Mouse (Mus musculus): ENCODE results near the gene Astn2.

The Astn2 gene

GRCm38 (mm10) chr4:65678929-65679328 is 725.5 kb downstream of the Astn2 start:
- no peak for DNase-seq (ENCODE audit: low spot score in 2 of 2)

DNA sequence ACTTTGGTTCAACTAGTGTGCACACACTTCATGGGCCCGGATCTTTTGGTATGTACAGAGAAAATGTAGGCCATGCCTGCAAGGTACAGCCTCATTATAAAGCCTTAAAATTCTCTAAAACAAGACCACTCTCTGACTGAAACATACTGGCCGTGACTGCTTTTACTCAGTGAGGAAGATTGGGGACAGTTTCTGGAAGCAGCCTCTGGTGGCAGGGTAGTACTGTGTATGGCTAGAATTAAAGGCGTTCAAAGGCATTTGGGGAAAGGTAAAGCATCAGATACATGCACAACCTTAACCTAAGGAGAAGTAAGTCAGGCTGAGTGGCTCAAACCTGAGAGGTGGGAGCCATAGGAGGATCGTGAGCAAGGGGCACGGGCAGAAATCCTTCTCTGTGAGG is 725.9 kb downstream of the Astn2 start:
- DNase-seq (ENCODE audit: low spot score in 2 of 2): no peak

GRCm38 (mm10) chr4:65674267-65674978 is 730.0 kb downstream of the Astn2 start:
- no peak for DNase-seq (ENCODE audit: low spot score in 2 of 2)

DNA sequence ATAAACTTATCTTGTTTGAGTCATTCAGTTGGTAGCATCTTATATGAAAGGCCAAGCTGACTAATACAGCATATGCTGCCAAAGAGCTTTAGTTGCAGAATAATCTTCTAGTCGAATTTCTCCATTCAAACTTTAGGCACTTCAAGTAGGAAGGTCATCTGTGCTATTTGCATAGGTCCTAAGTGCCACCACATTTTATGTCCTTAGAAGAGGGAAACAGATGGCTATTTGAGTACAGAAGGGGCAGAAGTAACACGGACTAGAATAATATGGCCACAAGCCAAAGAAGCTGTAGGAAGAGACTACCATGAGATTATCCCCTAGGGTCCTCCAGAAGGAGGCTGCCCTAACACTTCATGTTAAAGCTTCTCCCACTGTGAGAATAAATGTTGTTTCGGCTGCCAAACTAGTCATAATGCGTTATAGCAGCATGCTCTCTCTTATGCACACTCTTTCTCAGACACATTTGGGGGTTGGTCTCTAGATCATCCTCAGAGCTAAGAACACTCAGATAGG is 730.9 kb downstream of the Astn2 start:
- no peak for DNase-seq (ENCODE audit: low spot score in 2 of 2)

DNA sequence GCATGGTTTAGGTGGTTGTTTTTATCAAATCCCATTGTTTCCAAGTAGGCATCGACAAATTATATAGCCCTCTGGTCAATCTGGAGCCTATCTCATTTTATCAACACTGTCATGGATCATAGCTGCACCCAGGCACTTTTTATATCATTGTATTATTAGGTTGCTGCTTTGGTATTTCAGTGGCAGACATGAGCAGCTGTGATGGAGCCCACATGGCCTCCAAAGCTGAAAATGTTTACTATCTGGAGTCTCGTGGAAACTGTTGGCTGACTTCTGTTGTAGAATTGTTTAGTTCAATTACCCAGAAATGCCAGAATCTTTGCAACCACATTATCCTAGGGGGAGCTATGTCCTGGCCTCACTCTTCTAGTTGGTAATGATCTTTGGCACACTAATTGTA is 732.1 kb downstream of the Astn2 start:
- DNase-seq (ENCODE audit: low spot score in 2 of 2): no peak

GRCm38 (mm10) chr4:65671585-65672184 is 732.7 kb downstream of the Astn2 start:
- DNase-seq (ENCODE audit: low spot score in 2 of 2): no peak

- DNase-seq (ENCODE audit: low spot score in 2 of 2): no peak
Measured at GRCm38 (mm10) chr4:65667030-65667610, 737.3 kb downstream of the Astn2 start.

DNA sequence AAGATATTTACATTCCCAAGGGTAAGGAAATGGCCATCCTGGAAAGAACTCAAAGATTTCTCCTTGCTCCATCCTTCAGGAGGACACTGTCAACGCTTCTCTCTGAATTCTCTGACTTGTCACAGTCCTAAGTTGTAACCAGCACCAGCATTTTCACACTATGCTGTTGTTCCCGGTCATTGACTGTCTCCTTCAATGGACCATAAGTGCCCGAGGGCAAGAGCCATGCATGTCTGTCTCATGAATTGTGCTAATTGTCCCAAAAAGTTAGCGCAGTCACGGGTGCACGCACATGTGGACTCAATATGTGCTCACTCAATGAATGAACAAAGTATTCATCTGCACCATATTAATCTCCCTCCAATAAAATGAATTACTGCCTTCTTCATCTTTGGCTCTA is 741.2 kb downstream of the Astn2 start:
- DNase-seq (ENCODE audit: low spot score in 2 of 2): no peak

- peak; percentile 16 to 81 for DNase-seq (ENCODE audit: low spot score in 2 of 2)
Measured at GRCm38 (mm10) chr4:65654723-65655122, 749.7 kb downstream of the Astn2 start.

DNA sequence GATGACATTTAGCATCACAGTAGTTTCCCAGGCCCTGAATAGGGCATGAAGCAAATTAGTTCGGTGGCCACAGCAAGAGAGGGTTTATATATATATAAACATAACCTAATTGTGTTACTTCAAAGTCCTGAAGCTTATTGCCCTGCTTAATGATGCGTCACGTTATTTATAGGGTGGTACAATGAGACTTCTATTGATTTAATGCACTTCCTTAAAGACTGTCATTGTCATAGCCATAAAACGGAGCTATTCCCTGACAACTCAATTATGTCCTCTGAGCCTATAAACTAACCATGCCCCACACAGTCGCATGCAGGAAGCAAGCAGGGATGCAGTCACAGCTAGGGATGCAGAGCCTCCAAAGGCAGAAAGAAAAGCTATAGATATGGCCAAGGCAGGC is 761.8 kb downstream of the Astn2 start:
- DNase-seq (ENCODE audit: low spot score in 2 of 2): no peak

DNA sequence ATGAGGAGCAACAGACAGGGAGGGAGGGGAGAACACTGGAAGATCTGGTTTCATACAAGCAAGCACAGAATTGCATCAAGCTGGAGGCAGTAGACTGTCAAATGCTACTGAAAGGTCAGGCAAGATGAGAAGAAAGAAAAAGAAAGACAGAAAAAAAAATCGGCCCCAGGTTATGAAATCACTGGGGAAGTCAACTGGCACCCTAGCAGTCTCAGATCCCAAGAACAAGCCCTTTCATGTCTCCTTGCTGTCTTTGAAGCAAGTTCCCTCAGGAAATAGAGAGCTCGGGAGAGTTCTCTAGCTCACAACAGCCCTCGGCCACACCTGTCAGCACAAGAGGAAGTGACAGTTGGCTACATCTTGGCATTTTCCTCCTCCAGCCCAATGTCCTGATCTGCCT is 766.2 kb downstream of the Astn2 start:
- DNase-seq (ENCODE audit: low spot score in 2 of 2): no peak

GRCm38 (mm10) chr4:65620125-65620524 is 784.3 kb downstream of the Astn2 start:
- DNase-seq (ENCODE audit: low spot score in 2 of 2): no peak

DNA sequence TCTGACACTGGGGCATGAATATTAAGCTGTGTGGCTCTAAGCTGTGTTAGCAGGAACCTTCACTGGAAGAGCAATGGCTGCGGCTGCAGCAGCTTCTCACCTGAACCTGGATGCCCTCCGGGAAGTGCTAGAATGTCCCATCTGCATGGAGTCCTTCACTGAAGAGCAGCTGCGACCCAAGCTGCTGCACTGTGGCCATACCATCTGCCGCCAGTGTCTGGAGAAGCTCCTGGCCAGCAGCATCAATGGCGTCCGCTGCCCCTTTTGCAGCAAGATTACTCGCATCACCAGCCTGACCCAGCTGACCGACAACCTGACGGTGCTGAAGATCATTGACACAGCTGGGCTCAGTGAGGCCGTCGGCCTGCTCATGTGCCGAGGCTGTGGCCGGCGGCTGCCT is 791.3 kb downstream of the Astn2 start:
- no peak for DNase-seq (ENCODE audit: low spot score in 2 of 2)

- DNase-seq (ENCODE audit: low spot score in 2 of 2): peak in 1 of 2 experiments; percentile 31
Measured at GRCm38 (mm10) chr4:65610896-65611295, 793.5 kb downstream of the Astn2 start.

- no peak for DNase-seq (ENCODE audit: low spot score in 2 of 2)
Measured at GRCm38 (mm10) chr4:65610329-65610728, 794.1 kb downstream of the Astn2 start.

DNA sequence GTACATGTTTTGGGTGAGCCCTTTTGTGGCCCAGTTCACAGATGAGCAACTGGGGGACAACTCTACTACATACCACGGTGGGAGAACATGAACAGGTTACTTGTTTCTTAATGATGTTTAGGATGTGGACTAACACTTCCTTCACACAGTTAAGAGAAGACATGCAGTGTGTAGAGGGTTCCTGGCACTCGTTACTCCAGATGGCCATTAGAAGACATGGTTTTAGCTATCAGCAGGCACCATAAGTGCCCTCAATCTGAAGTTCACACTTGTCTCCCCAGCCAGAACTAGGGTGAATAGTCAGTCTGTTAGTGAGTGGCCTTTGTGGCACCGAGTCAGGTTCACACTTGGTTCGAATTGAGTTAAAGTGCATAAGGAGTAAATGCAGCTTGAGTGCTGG is 796.3 kb downstream of the Astn2 start:
- DNase-seq (ENCODE audit: low spot score in 2 of 2): no peak

DNA sequence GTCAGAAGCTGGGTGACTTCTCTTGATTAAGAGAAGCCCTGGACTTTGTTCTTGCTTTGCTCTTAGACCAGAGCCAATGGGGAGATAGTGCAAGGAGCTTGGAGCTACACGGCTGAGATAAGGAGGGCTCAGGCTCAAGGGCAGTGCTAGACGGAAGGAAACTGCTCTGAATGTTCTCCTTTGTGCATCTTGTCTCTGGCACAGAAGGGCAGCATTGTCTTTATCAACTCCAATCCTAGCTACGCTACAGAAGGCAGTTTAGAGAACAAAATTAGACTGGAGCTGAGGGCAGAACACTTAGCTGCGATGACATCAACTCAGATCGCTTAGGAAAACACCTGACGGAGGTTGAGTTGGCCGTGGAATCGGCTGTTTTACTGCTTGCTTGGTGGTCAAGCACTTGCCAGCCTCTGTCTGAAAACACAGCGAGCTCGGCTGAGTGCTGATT is 797.2 kb downstream of the Astn2 start:
- no peak for DNase-seq (ENCODE audit: low spot score in 2 of 2)

DNA sequence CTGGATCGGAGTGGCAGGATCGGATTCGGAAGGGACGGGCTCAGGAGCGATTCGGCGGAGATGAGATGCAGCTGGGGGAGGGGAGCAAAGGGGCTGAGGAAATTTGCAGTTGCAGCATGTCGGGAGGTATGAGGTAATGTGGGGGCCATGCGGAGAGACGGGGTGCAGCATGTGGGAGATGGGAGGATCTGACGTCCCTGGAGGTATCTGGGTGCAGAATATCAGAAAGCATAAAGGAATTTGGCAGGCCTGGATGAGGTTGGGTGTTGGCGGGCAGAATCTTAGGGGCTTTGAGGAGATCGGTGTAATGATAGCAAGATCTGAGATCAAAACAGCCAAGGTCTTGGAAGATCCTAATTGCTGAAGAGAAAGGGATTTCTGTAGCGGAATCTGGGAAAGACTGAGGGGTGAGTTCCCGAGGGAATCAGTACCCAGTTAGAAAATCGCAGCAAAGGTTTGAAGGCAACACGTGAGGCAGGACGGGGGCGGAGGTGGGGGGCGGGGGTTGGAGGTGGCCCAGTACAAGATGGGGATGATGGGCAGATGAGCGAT is 799.2 kb downstream of the Astn2 start:
- no peak for DNase-seq (ENCODE audit: low spot score in 2 of 2)

DNA sequence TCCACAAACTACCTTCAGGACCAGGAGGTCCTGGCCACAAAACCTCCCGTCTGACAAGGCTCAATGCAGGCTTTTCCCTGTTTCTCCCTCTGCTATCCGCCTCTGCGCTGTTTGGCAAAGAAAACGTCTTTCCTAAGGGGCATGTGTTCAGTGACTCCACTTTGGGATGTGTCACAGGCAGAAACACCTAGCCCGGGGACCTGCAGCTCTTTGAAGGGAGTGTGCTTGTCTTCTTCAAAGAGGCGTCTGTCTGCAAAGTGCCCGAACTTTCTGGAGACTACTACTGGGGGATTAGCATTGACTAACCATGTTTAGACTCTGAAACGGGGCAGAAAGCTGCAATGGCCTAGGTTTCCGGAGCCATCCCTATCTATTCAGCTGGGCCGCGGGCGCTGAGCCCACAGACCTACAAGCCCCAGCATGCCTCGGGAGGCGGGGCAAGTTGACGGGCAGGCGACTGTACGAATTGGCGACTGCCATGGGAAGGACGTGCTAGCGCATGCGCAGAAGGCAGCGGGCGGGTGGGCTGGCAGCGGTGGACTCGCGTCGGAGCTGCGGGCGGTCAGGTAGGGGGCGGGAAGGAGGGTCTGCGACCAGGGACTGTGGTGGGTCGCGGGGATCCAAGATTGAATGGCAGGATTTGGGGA is 799.8 kb downstream of the Astn2 start, which contains the start of gene Trim32:
Gene Trim32 (plus strand): TSS at position 483 of the 647 bp plus-strand sequence.
- DNase-seq (ENCODE audit: low spot score in 2 of 2): peak; percentile 91 to 99

DNA sequence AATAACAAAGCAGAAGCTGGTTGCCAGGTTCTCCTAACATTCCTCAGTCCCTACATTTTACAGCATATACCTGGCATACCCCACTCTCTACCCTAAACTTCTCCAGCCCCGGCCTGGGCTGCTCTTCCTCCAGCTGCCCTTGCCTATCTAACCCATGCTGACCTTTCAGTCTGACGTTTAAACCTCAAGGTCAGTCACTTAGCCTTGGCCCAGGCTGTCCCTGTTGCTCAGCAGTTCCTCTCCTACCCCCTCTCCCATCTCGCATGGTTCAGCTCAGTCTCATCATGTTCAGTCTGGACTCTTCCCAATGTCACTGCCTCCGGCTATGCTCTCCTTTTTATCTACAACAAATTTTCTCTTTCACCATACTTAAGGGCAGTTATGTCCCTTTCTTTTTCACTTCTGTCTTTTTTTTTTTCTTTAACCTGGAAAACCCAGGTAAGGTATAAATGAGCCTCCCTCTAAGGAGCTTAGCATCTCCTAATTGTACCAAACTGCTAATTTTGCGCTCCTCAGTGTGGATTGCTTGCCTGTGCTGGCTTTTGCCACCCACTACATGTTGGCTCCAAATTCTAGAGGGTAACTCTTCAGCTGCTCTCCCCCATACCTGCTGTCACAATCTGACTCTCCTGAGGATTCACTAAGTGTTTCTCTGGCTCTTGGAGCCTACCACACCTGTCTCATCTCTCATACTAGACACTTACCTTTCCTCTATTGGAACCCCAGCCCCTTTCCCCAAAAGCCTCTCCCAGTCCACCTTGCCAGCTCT is 809.6 kb downstream of the Astn2 start:
- no peak for DNase-seq (ENCODE audit: low spot score in 2 of 2)

- DNase-seq (ENCODE audit: low spot score in 2 of 2): peak in 1 of 2 experiments; percentile 46
Measured at GRCm38 (mm10) chr4:65589780-65590179, 814.6 kb downstream of the Astn2 start.

Measured in left cerebral cortex, adult 9 months (tissue).